Mouse (Mus musculus) lung, postnatal 10 days (tissue): ENCODE results near the gene Chst15.

ENCODE experiments used
- DNase-seq: peaks from one replicate; pipeline ENCODE4 v3.0.0; 2021

Chst15 gene

DNA sequence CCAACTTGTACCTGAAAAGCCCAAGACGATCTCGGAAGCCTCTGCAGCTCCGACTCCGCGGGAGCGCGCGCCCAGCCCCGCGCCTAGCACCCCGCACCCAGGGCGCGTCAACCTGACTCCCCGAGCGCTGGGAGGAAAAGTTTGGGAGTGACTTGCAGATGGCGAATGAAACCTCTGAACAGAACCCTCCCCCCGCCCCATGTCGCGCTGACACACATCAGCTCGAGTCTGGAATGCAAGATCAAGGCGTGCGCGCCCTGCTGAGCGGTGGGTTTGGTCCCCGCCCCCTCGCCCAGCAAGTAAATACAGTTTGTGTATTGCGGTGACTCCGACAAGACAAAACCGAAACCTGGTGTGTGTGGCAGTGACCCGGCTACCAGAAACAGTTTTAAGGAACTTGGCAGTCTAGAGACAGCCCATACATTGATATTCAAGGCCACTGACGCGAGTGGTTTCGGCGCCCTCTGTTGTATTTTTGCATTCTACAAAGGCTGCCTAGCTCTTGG lies at the start of gene Chst15:
Gene Chst15 (minus strand): TSS at position 193 of the 506 bp plus-strand sequence.
- peak; percentile 84 for DNase-seq

DNA sequence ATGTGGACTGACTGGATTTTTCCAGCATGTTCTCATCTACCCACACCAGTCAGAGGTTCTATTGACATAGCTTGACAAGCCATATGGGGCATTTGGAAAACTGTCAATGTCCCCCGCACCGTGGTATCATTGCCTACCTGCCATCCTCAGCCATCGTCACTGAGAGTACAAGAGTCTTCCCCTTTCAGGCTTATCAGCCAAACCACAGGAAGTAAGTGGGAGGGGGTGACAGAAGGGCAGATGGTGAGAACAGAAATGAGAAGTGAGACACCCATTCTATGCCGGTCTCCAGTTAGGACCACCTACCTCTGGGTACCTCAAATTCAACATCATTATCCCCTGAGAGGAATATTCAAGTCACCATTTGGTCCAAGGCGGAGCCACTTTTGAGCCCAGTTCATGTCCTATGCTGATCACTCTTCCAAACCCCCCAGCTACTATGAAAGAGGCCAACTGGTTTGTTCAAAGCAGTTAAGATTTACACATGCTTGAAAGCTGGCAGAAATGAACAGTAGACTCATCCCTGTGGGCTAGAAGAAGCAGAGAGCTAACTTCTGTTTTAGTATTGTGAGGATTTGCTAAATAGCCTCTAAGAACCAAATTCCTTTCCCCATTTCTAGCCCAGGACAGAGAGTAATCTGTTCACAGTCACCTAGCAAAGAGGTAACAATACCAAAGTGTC lies 48.8 kb upstream of the Chst15 start:
- DNase-seq = no peak

DNA sequence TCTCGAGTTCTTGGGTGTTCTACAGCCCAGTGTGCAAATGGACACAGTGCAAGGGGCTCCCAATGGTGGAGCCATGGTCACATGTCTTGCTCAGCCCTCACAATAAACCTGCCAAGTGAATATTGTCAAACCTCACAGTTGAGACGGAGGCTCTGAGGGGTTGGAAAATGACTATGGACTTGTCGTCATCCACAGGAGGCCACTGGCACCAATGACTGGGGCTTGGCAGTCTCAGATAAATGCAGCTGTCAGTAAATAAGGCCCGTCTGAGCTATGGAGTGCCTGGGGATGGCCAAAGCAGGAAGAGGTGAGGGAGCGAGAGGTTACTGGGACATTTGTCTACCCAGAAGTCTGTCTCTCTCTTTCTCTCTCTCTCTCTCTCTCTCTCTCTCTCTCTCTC lies 48.1 kb upstream of the Chst15 start:
- no peak for DNase-seq

DNA sequence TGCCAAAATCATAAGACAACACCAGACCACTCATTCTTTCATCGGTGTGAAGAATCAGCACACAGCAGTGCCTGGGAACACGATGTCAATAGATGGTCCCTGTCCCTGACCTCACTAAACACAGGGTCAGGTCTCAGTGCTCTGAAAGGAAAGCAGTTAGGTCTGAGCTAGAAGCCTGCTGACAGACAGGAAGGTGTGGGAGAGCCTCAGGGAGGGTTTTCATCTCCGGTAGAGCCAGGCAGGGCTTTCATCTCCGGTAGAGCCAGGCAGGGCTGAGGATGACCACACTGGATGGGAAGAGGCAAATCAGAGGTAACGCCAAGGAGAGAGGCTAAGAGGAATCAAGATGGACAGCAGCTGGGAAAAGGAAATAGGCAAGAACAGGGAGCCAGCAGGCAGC lies 47.5 kb upstream of the Chst15 start:
- DNase-seq = no peak

GRCm38 (mm10) chr7:132360336-132360735 lies 43.3 kb upstream of the Chst15 start:
- DNase-seq = no peak

- peak; percentile 32 for DNase-seq
Measured at GRCm38 (mm10) chr7:132358709-132359108, 41.7 kb upstream of the Chst15 start.

GRCm38 (mm10) chr7:132358250-132358649 lies 41.2 kb upstream of the Chst15 start:
- peak; percentile 40 for DNase-seq

- DNase-seq = no peak
Measured at GRCm38 (mm10) chr7:132357841-132358237, 40.8 kb upstream of the Chst15 start.

DNA sequence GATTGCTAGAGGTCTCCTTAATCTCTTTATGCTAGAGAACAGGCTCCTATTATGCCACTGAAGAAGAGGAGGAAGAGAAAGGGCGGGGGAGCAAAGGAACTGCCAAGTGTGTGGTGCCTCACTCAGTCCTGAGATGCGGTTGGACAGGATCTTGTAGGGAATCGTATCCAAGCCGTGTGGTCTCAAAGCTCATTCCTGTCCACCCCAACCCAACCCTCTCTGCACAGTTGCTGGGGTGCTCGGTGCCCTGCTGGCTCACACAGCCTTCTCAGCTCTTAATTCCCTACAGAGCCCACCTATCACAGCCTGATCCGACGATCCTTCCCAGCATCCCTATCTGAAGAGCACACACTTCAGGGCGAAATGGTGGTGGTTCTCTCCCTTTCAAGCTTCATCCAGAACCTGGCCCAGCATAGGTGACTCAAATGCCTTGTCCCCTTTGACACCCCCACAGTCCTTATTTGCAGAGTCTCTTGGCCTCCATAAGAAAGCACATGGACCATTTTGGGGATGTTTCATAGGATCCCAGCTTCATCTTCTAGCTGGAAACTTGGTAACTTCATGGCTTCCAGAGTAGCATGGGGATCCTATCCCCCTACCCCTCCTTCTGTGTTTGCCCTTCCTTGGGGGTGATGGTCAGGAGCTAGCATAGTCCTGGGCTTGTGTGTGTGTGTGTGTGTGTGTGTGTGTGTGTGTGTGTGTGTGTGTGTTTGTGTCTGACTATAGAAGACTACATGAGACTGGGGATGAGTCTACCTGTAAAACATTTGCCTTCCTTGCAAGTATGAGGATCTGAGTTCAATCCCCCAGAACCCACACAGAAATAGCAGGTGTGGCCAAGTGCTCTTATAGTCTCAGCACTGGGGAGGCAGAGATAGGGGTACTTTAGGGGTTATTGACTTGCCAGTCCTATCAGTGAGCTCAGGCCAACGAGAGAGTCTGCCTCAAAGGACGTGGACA lies 40.1 kb upstream of the Chst15 start:
- DNase-seq = no peak

DNA sequence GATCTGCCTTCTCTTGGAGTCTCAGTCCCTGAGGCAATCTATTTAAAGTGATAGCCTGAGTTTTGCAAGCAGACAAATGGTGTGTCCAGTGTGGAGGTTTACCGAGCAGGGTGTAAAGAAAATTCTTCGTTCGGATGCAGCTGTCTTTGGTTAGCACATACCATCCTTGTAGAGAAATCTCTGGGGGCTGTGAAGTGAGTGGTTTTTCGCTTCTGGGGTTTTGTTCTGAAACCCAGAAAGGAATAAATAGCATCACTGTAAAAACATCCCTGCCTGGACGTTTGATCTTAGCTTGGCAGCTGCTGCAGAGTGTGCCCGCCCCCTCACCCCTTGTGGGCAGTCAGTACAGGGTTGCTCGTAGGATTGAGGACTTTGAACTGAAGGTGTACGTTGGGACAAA lies 39.2 kb upstream of the Chst15 start:
- DNase-seq = peak; percentile 40

DNA sequence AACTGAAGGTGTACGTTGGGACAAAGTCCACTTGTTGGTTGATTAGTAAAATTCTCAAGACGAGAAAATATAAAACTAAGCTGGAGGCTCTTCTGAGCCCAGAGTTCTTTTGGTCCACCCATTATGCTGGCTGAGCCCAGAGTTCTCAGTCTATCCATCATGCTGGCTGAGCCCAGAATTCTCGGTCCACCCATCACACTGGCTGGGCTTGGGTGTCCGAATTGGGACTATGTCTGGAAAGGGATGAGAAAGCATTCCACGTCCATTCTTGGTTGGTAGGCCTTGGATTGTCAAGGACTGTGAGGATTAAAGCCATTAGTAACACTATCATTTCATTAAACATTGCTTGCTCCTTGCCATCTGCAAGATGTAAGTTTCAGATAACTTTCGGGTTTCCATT lies 38.7 kb upstream of the Chst15 start:
- peak; percentile 71 for DNase-seq

- peak; percentile 26 for DNase-seq
Measured at GRCm38 (mm10) chr7:132349075-132349572, 32.1 kb upstream of the Chst15 start.

GRCm38 (mm10) chr7:132347273-132348045 lies 30.4 kb upstream of the Chst15 start:
- peak; percentile 78 for DNase-seq

GRCm38 (mm10) chr7:132345526-132346070 lies 28.6 kb upstream of the Chst15 start:
- no peak for DNase-seq

- no peak for DNase-seq
Measured at GRCm38 (mm10) chr7:132344606-132345005, 27.6 kb upstream of the Chst15 start.

- DNase-seq = no peak
Measured at GRCm38 (mm10) chr7:132343900-132344299, 26.9 kb upstream of the Chst15 start.

GRCm38 (mm10) chr7:132343146-132343545 lies 26.1 kb upstream of the Chst15 start:
- DNase-seq = no peak

DNA sequence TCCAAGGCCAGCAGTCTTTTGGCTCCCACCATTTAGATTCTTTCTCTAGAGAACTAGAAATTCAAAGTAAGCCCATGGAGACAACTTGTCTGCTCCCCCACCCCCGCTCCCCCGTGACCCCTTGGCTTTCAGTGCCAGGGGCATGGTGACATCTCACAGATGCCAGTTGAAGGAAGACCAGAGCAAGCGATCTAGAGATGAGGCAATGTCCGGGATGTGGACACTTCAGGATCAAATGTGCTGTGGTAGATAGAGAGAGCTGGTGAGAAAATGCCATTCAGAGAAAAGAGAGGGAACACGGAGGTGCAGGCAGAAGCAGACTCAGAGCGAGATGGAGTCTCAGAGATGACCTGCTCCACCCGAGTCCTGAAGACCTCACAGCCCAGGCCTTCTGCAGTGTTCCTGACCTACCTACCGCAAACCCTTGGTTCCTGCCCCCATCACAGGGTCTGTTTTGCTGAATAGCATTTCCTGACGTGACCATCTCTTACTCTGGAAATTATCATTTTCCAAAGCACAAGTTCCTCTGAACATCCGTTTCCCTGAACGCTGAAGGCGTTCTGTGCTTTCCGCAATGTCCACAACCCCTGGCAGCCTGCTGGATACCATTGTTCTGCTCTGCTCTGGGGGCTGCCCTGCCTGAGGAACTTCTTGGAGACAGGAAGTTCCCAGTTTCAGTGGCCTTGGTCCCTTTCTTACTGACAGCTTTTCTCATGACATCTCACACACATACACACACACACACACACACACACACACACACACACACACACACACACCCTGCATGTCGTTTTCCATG lies 22.2 kb upstream of the Chst15 start:
- DNase-seq = peak; percentile 61

DNA sequence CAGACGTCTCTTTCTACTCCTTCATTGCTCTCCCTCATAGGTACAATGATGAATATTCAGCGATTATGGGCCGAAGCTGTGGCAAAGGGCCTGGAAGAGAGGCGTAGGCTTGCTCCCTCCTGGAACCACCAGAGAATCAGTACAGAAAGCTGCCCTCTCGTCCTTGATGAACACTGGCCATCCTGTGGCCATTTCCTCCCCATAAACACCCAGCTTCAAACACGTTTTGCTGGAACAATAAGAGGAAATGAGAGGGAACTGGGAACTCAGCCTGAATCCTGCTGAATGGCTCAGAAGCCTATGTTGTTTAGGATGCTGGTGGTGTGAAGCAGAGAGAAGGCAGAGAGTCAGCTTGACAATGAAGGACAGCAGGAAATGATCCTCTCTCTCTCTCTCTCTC lies 21.3 kb upstream of the Chst15 start:
- peak; percentile 72 for DNase-seq

DNA sequence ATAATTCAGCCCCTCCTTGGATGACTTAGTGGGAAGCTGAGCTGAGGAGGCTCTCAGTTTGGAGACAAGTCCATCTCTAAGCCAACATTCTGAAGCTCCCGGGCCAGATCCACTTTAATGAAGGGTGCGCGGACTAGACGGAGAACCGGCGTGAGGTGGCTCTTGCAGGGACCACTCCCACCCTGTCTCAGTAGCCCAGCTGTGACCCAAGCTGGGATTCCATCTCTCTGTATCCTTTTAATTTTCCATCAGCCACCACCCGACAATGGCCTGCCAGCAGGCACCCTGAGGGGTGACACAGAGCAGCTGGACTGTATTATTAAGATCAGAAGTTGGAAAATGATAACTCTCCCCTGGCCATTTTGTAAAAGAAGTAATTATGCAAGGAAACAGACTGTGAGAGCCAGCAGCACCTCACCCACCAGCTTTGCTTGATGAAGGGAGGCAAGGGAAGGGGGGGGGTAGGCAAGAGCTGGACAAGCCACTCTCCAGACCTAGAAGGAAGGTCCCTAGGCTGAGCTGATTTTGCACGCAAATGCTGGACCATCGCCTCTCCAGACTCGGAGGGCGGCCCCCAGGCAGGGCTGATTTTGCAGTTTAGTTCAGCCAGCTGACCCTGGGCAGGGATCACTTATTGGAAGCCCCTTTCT lies 20.4 kb upstream of the Chst15 start:
- DNase-seq = no peak

DNA sequence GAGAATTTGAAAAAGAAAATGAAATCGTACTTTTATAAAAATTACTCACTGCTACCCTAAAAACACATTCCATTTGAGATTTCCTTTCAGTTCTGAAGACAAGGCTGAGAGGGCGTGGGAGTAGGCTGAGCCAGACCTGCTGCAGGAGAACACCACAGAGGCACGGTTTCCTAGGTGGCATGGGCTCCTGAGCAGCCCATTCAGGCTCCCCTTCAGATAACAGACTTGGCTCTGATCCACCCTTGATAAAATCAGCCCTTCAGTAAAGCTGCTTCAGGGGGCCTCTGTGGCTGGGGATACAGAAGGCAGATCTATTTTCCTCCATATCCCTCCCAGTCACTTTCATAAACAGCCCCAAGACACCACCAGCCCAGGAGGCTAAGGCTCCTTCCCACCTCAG lies 19.8 kb upstream of the Chst15 start:
- no peak for DNase-seq
